Mouse (Mus musculus) kidney, postnatal 25 days (tissue): ENCODE measurements at regions not wholly inside any gene's neighbourhood (a gene's known extent, or its start where the extent isn't known, plus 50 kb on each side); places are given as distances from the start of the nearest gene placed in this dataset.

Source experiments
- DNase-seq, 2 experiments: peaks; one replicate each; pipeline ENCODE4 v3.0.0; 2021; ENCODE audit warnings: mixed read lengths in 2 of 2

DNA sequence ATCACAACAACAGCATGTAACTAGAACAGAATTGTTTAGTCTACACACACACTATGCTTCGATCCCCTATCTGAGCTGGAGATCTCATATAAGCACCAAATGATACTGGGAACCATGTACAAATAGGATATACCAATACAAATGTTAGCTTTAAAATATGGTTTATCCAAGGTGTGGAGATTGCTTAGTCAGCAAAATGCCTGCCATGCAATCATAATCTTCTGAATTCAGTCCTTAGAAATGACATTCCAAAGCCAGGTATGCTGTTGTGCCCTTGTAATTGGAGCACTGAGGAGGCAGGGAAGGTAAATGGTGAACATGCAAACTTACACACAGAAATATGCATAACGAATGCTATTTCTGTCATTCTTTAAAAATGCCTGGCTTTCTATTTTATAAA, 54.0 kb upstream of the Thsd7b start:
- no peak for DNase-seq

DNA sequence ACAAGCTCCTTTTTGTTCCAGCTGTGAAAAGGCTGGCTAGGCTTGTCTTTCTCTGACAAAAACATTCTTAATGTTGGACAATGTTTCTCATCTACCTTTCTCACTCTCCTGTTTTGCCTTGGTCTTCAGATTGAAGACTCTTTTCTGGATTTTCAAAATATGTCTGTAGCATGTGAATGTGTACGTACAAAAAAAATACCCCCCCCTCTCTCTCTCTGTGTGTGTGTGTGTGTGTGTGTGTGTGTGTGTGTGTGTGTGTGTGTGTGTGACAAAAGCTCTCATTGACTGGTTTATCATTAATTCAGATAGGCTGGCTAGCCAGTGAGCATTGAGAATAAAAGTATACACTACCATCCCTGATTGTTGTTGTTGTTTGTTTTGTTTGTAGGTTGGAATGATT, 64.3 kb upstream of the Thsd7b start:
- no peak for DNase-seq

DNA sequence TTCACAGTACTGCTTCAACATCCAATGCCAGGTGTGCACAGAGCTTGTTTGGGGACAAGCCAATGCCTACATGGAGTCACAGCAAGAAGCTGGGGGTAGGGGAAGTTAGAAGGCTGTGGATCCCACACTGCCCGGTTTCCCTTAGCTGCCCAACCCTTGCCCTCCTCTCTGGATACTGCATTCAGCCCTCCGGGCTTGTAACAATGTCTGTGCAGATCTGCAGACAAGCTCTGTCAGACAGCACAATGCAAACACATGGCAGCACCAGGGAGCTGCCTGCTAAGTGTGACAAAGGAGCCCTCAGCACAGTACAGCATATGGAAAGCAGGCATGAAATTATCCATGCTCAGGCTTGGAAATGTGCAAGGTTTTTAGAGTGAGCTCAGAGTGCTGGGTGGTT, 64.7 kb upstream of the Thsd7b start:
- no peak for DNase-seq

DNA sequence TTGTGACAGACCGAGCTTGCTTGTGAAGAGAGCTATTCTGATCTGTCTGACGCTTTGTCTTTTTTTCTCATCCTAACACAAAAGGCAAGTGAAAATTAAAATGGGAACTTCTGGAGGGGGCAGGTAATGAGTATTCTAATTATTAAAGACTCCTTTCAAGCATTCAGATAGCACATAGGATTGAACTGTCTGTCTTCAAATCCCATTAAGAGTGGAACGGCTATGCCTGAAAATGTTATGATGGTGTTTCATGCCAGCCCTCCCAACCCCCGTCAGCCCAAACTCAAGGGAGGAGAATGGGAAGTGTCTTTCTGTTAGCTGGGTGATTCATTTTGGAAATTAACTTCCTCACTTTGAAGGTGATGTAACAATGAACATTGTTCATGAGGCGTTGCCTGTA, 65.4 kb upstream of the Thsd7b start:
- no peak for DNase-seq

DNA sequence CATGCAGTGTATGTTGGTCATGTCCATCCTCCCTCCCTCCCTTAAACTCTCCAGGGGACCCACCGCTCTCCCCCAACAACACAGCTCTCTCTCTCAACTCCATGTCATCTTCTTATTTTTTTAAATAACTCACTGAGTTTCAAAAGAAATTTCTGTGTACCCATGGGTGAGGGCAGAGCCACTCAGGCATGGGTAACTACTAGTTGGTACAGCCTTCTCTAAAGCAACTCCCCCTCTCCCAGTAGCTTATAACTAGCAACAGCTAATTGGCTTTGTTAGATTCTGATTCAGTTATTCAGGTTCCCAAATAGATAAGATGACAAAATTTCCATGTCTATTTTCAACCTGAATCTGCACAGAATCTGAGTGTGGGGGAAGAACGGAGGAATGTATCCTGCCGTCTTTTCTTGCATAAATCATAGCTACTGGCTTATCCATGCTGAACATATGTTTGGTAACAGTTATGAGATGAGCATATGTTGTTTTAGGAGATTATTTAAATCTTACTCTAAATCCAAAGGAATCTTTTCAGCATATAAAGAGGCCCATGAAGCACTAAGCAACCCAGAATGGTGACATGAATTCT, 92.8 kb upstream of the Thsd7b start:
- DNase-seq: no peak

DNA sequence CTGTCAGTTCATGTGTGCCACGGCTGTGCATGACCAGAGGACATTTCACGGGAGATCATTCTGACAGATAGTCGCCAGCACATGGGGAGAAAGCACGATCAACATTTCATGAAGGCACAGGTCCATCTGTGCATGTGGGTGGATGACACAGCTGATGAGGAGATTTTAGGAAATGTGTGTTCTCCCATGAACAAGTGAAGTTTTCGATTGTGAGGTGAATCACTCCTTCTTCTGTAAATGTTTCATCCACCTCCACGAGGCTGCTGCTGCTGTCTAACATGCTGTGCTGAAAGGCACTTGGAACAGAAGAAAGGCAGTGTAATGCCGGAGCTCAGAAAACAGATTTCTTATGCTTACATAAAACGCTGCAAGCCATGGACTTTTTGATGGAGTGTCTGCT, 103.2 kb upstream of the Thsd7b start:
- DNase-seq: no peak

GRCm38 (mm10) chr1:129150643-129151042, 122.5 kb upstream of the Thsd7b start:
- no peak for DNase-seq

DNA sequence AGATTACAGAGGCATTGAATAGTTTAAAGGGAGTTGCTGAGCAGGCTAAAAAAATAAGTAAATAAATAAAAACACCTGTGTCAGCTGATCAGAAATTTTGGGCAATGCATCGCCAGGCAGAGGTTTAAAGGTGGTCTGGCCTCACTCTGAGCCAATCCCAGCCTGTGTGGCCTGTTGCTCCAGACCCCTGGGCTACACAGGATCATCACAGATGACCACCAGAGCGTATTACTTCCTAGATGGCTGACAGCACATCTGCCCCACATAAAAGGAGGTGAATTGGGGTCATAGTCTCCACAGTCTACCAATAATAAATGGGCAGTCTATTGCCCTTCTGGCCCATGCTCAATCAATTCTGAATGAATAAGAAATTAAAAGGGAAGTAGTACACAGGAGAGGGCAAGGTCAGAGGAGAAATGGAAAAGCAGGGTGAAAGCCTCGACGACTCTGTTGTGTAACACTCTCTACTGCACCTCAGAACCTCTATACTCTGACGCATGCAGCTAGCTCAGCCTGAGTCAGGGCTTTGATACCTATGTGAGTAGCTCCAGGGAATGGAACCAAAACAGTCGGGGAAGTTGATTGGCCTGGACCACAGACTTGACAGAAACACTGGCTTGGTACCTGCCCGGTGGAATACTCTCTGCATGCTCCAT, 124.2 kb upstream of the Thsd7b start:
- no peak for DNase-seq

- DNase-seq: peak; percentile 2 to 50
These were observed 126.6 kb upstream of the Thsd7b start for GRCm38 (mm10) chr1:129146395-129147094.

DNA sequence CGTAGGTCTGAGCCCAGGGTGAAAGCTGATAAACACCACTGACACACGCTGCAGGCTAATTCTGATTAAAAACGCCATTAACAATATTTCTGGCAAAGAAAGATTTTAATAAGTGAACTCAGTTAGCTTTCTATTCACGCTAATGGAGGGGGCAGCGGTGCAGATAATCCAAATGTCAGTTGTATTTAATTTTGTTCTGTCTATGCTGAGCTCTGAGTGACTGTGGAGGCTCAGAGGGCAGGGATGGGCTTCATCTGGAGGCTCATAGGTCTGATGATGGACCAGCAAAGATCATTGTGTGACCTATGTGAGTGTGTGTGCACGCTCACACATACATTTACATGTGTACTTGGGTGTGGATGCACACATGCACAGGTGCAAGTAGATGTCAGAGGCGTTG, 134.3 kb upstream of the Thsd7b start:
- DNase-seq: no peak

- no peak for DNase-seq
These were observed 166.0 kb upstream of the Thsd7b start for GRCm38 (mm10) chr1:129106961-129107557.

- no peak for DNase-seq
These were observed 172.1 kb upstream of the Thsd7b start for GRCm38 (mm10) chr1:129100997-129101396.

DNA sequence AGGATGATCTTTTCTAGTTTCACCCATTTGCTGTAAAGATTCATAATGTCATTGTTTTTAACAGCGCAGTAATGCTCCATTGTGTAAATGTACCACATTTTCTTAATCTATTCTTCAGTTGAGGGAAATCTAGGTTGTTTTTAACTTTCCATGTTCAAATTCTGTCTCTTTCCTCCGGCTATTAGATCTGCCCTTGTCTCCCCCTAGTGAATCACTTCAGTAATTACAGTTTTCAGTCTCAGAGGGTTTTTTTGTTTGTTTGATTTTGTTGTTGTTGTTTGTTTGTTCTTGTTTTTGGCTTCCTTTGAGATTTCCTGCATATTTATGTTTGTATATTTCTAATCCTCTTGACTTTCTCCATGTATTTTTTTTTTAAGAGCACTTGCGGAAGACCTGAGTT, 194.8 kb upstream of the Thsd7b start:
- no peak for DNase-seq

DNA sequence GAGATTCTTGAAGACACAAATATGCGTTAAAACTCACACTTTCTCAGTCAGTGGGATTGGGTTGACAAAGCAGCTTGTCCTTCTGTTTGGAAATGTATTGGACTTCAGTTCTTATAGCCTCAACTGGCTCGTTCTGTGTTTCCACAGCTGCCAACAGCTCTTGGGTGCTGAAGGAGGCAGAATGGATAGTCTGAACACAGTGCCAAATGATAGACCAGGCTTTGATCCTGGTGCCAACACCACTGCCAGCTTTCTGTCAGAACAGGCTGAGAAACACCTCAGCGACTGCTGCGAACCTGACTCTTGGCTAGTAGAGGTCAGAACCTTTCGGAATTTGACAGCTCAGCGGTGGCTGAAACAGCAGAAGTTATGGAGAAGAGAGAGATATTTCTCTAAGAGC, 215.9 kb upstream of the Thsd7b start:
- DNase-seq: no peak

DNA sequence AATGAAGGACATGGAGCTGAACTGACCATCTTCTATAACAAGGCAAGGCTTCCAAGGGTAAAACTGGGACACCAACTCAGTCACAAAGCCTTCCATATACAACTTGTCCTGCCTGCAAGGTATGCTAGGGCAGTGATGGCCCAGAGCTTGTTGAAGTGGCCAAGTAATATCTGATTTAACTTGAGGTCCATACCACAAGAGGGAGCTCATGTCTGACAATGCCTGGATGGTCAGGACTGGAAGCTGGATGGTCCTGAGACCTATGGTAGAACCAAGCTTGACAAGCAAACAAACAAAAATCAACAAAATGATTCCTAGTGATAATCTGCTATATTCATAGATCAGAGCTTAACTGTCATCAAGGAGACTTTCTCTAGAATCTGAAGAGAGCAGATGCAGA, 217.8 kb upstream of the Thsd7b start:
- no peak for DNase-seq

GRCm38 (mm10) chr1:129033707-129034106, 239.4 kb upstream of the Thsd7b start:
- no peak for DNase-seq

GRCm38 (mm10) chr1:129005899-129006298, 267.2 kb upstream of the Thsd7b start:
- no peak for DNase-seq

DNA sequence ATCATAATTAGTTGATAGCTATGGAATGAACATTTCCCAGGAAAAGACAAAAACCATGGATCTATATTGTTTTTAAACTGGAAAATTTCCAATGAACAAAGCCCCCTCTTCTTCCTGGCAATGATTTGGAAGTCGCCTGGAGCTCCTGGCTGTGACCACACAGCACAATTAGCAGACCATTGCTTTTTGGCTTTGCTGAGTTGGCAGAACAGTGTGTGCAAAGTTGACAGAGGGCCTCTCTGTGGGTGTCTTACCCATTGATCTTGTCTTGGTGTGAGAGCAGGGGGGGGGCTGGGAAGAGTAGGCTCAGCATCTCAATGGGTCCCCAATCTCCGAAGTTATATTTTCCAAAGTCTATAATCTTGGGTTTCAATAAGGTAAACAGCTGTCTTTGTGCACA, 270.8 kb upstream of the Thsd7b start:
- no peak for DNase-seq

DNA sequence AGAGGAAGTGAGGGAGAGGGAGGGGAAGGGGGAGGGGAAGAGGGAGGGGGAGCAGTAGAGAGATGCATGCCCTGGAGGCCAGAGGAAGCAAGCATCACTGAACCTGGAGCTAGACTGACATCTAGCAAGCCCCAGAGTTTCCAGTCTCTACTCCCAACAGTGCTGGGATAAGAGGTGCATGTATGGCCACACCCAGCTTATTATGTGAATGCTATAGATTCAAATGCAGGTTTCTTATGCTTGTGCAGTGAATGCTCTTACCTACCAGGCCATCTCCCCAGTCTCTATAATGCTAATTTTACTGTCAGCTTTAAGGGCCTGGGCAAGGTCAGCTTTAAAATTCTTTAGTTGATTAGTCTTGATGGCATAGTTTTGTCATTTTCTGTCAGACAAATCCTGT, 271.3 kb upstream of the Thsd7b start:
- no peak for DNase-seq

DNA sequence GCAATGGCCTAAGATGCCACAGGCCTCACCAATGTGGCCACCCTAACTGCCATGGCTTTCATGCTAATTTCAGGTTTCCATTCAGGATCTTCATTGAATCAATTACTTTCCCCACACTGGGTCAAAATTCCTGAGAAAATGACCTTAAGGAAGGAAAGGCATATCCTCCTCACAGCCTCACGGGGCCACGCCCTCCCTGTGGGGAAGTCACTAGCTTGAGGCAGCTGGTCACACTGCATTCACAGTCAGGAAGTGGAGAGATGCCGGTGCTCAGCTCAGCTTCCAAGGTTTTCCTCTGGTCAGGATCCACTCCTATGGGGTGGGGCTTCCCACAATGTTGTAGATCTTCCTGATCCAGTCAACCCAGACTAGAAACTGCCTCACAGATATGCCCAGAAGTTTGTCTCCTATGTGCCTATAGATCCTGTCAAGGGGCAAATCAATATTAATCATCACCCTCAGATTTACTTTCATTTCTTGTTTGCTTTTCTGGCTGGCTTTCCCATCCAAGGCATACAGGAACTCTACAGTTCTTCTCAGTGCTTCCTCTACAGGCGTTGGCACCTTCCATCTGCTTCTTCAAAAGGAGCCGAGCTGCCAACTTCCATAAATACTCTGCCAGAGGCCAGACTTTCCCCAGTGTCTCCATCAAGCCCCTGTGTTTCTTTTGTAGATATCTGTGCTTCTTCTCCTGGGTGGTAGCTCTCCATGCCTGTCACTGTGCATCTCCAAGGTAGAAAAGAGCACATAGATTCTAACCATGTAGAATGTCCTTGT, 273.2 kb upstream of the Thsd7b start:
- DNase-seq: no peak

DNA sequence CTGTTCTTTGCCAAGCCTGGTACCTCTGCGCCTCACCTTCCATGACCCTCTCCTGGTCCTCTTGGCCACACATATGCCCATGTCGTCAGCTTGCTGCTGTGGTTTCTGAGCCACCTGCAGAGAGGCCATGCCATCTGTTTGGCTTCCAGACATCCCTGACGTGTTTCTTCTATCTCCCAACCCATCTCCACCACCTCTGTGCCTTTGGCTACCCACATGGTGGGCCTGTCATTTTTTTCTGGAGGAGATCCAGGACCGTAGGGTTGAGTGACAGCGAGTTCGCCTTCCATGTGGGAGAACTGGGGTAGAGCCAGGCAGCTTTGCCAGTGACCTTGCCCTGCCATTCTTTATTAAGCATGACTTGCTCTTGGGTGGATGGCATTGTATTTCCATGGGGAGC, 278.4 kb upstream of the Thsd7b start:
- DNase-seq: no peak

- DNase-seq: no peak
These were observed 289.7 kb upstream of the Thsd7b start for GRCm38 (mm10) chr1:128983411-128983810.

GRCm38 (mm10) chr1:128975586-128975985, 297.5 kb upstream of the Thsd7b start:
- DNase-seq: no peak
